Mouse (Mus musculus): ENCODE measurements around the gene Wdr63. TPM values are rescaled to one million over a fixed set of nuclear protein-coding genes. Genes with fewer than 3 reads are reported as not detected.

Gene Wdr63
- polyA plus RNA-seq, 1 experiment from 2014 or later, result 0.09 TPM

Other genes starting within 250 kb of the Wdr63 start
- 38.2 and 38.5 TPM in 2 replicates for gene Bcl10, start 185.3 kb downstream of the Wdr63 start, polyA plus RNA-seq (2015; fragmentation: Nextera tagmentation; extraction: Ambion mirVana)
- gene 2410004B18Rik, start 170.1 kb downstream of the Wdr63 start, polyA plus RNA-seq (2015; fragmentation: Nextera tagmentation; extraction: Ambion mirVana), result 39.3 and 45.4 TPM in 2 replicates
- 8.3 and 8.6 TPM in 2 replicates for gene Syde2, start 120.3 kb downstream of the Wdr63 start, polyA plus RNA-seq (2015; fragmentation: Nextera tagmentation; extraction: Ambion mirVana)
- 0.73 and 1.1 TPM in 2 replicates for gene Mcoln3, start 9.3 kb upstream of the Wdr63 start, polyA plus RNA-seq (2015; fragmentation: Nextera tagmentation; extraction: Ambion mirVana)
- 0.35 and 1.7 TPM in 2 replicates for gene Mcoln2, start 41.7 kb upstream of the Wdr63 start, polyA plus RNA-seq (2015; fragmentation: Nextera tagmentation; extraction: Ambion mirVana)
- 35.1 and 40.7 TPM in 2 replicates for gene Lpar3, start 112.8 kb upstream of the Wdr63 start, polyA plus RNA-seq (2015; fragmentation: Nextera tagmentation; extraction: Ambion mirVana)